Mouse (Mus musculus): ENCODE data around the gene Nenf. TPM values are rescaled to one million over a fixed set of nuclear protein-coding genes. Genes with fewer than 3 reads are reported as not detected.

The Nenf gene
- total and polyA plus RNA-seq, 2 experiments: 24.3 to 31.5 TPM

DNA sequence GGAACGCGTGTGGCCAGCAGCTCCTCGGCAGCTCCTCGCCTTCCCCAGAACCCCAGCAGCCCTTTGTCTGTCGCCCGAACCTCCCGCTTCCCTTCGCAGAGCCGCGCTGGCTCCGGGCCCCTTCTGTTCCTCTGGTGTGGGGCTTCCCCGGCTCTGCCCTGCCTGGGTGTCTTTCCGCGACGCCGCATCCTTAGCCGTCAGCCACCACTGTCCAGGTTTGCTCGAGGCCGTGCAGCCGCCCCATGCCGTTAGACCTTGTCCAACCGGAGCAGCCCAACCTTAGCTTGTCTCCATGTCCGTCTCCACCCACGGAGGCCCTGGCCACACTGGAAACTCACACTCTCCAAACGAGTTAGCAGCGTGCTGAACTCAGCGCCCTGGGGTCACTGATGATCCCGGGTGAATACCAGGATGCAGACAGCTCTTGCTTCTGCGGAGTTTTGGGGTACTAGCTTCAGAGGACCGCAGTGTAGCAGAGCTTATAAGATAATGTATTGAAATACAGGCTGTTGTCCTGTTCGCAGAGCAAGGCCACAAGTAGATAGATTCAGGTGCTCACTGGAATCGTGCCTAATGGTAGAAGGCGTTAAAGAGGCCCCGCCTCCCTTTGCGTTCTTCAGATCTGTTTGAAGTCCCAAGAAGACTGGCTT lies 8.4 kb upstream of the Nenf start:
- Histone ChIP-seq H3K4me1 (ENCODE audit: control insufficient read depth, insufficient read depth, low read length) (peaks cover 3% of the 10 kb centered on the region), H3K9ac (ENCODE audit: low read depth, low read length) (peak overlapping the region; percentile 82), H3K27ac (replicated peaks; ENCODE audit: insufficient read depth, low read depth, low read length) (no peak overlapping the region), H3K79me2 (ENCODE audit: control insufficient read depth, insufficient read depth, low read length) (no peaks in the 10 kb centered on the region), H3K27me3 (ENCODE audit: control insufficient read depth, insufficient read depth, low read length) (no peaks in the 10 kb centered on the region), H3K4me3 (ENCODE audit: insufficient read depth, low read depth, low read length) (peak overlapping the region; percentile 85), H3K36me3 (ENCODE audit: control insufficient read depth, insufficient read depth, low read length) (no peaks in the 10 kb centered on the region)
- 8% methylated on average over 35 of the region's 35 CpGs for WGBS
- DNase-seq (ENCODE audit: extremely low read depth, low read depth, low spot score): no peak
- TF ChIP-seq CTCF (IDR thresholded peaks at IDR 0.05; ENCODE audit: low read depth, low read length) (no peak), POLR2A (IDR thresholded peaks at IDR 0.05; ENCODE audit: extremely low read depth, insufficient read depth, low read length) (no peak)

- DNase-seq (ENCODE audit: extremely low read depth, low read depth, low spot score): peak; percentile 77
- under 1% methylated on average over 42 of the region's 42 CpGs for WGBS
Observed at GRCm38 (mm10) chr1:191325726-191326232, 7.8 kb upstream of the Nenf start, which contains the start of gene Tmem206. Gene Tmem206 (plus strand): TSS chr1:191325912.

DNA sequence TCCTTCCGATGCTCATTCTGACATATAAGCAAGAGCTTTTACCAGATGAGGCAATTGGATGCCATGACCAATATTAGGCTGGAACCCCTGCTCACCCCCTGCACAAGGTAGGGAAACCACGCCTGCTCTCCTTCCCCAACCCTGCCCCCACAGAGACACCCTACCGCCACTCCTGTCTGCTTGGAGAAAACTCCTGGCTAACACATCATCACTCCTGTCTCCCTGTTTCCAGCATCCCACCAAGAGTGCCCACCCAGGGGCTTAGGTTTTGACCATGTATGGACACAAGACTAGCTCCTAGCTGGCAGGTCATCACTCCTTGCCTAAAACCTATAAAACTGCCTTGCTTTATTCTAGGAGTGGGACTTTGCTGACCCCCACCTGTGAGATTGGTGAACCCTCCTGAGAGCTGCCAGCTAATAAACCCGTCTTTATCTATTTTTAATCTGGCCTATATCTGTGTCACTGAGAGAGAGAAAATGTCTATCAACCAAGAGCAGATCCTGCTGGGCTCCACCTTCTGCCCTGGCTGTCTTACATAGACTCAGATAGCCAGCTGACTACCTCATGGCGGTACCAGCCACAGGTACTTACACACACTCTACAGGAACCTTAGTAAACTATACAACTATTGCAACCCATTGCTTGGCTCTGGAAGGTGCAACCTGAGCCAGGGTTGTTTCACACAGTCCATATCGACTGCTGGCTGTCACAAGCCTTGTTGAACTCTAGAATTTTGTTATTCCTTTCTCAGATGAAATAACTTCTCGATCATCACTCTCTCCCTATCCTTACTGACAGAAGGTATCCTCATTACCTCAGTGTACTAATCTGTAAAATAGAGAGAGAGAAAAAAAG lies 7.0 kb upstream of the Nenf start:
- no peak for TF ChIP-seq POLR2A (IDR thresholded peaks at IDR 0.05; ENCODE audit: extremely low read depth, insufficient read depth, low read length)
- no peak for TF ChIP-seq CTCF (IDR thresholded peaks at IDR 0.05; ENCODE audit: low read depth, low read length)
- Histone ChIP-seq H3K4me3 (ENCODE audit: insufficient read depth, low read depth, low read length) (no peak overlapping the region), H3K27ac (replicated peaks; ENCODE audit: insufficient read depth, low read depth, low read length) (no peak overlapping the region), H3K36me3 (ENCODE audit: control insufficient read depth, insufficient read depth, low read length) (no peaks in the 10 kb centered on the region), H3K9ac (ENCODE audit: low read depth, low read length) (no peak overlapping the region), H3K27me3 (ENCODE audit: control insufficient read depth, insufficient read depth, low read length) (no peaks in the 10 kb centered on the region), H3K79me2 (ENCODE audit: control insufficient read depth, insufficient read depth, low read length) (no peaks in the 10 kb centered on the region), H3K4me1 (ENCODE audit: control insufficient read depth, insufficient read depth, low read length) (peaks cover 2% of the 10 kb centered on the region; the same call in 1 of the 2 replicates)
- 80% methylated on average over 7 of the region's 7 CpGs for WGBS
- DNase-seq (ENCODE audit: extremely low read depth, low read depth, low spot score): peak; percentile 59

More at GRCm38 (mm10) chr1:191325726-191326232, 7.8 kb upstream of the Nenf start, which contains the start of gene Tmem206:
- Histone ChIP-seq H3K4me3 (ENCODE audit: insufficient read depth, low read depth, low read length) (peak within 1 kb of the TSS; percentile 85), H3K27me3 (ENCODE audit: control insufficient read depth, insufficient read depth, low read length) (no peaks in the 10 kb centered on the region), H3K4me1 (ENCODE audit: control insufficient read depth, insufficient read depth, low read length) (peaks cover 3% of the 10 kb centered on the region), H3K79me2 (ENCODE audit: control insufficient read depth, insufficient read depth, low read length) (no peaks in the 10 kb centered on the region), H3K36me3 (ENCODE audit: control insufficient read depth, insufficient read depth, low read length) (no peaks in the 10 kb centered on the region), H3K27ac (replicated peaks; ENCODE audit: insufficient read depth, low read depth, low read length) (no peak within 1 kb of the TSS), H3K9ac (ENCODE audit: low read depth, low read length) (peak within 1 kb of the TSS; percentile 82)
- TF ChIP-seq CTCF (IDR thresholded peaks at IDR 0.05; ENCODE audit: low read depth, low read length) (0 out of 2 replicates have a peak, but pooled peaks have one; percentile 1), POLR2A (IDR thresholded peaks at IDR 0.05; ENCODE audit: extremely low read depth, insufficient read depth, low read length) (peak; percentile 69)

DNA sequence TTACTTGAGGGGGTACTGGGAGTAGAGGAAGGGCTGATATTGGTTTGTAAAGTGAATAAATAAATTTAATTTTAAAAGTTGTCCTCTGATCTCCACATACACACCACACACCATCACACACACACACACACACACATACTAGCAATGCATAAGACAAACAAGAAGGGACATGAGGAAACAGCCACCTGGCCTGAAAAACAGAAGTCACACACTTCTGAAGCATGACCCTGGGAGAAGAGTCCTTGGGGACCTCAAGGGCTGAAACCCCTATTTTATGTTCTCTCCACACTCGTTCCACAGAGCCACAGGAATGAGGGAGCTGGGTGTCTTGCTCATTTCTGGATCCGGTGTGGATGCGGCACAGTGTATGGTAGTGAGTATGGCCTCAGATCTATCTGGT lies 5.4 kb upstream of the Nenf start:
- H3K4me3 ChIP-seq (ENCODE audit: insufficient read depth, low read depth, low read length): no peak overlapping the region
- TF ChIP-seq POLR2A (IDR thresholded peaks at IDR 0.05; ENCODE audit: extremely low read depth, insufficient read depth, low read length) (no peak), CTCF (IDR thresholded peaks at IDR 0.05; ENCODE audit: low read depth, low read length) (no peak)
- H3K36me3 ChIP-seq (ENCODE audit: control insufficient read depth, insufficient read depth, low read length): no peaks in the 10 kb centered on the region
- H3K79me2 ChIP-seq (ENCODE audit: control insufficient read depth, insufficient read depth, low read length): no peaks in the 10 kb centered on the region
- WGBS: 98% methylated on average over 3 of the region's 3 CpGs
- DNase-seq (ENCODE audit: extremely low read depth, low read depth, low spot score): no peak
- H3K27me3 ChIP-seq (ENCODE audit: control insufficient read depth, insufficient read depth, low read length): no peaks in the 10 kb centered on the region
- no peak overlapping the region for H3K27ac ChIP-seq (replicated peaks; ENCODE audit: insufficient read depth, low read depth, low read length)
- peaks cover 2% of the 10 kb centered on the region; the same call in 1 of the 2 replicates for H3K4me1 ChIP-seq (ENCODE audit: control insufficient read depth, insufficient read depth, low read length)
- H3K9ac ChIP-seq (ENCODE audit: low read depth, low read length): no peak overlapping the region

- H3K4me1 ChIP-seq (ENCODE audit: control insufficient read depth, insufficient read depth, low read length): peaks cover 4% of the 10 kb centered on the region; the same call in 1 of the 2 replicates
- TF ChIP-seq CTCF (IDR thresholded peaks at IDR 0.05; ENCODE audit: low read depth, low read length) (no peak), POLR2A (IDR thresholded peaks at IDR 0.05; ENCODE audit: extremely low read depth, insufficient read depth, low read length) (no peak)
- no peaks in the 10 kb centered on the region for H3K79me2 ChIP-seq (ENCODE audit: control insufficient read depth, insufficient read depth, low read length)
- H3K27me3 ChIP-seq (ENCODE audit: control insufficient read depth, insufficient read depth, low read length): no peaks in the 10 kb centered on the region
- no peak for DNase-seq (ENCODE audit: extremely low read depth, low read depth, low spot score)
- no peaks in the 10 kb centered on the region for H3K36me3 ChIP-seq (ENCODE audit: control insufficient read depth, insufficient read depth, low read length)
- H3K4me3 ChIP-seq (ENCODE audit: insufficient read depth, low read depth, low read length): no peak overlapping the region
- H3K27ac ChIP-seq (replicated peaks; ENCODE audit: insufficient read depth, low read depth, low read length): no peak overlapping the region
- no peak overlapping the region for H3K9ac ChIP-seq (ENCODE audit: low read depth, low read length)
- 43% methylated on average over 4 of the region's 5 CpGs for WGBS
Observed at GRCm38 (mm10) chr1:191318686-191319085, 692 bp upstream of the Nenf start.
